Mouse (Mus musculus) gastrocnemius, adult 2 months (tissue): ENCODE measurements around the gene Lrfn4. TPM values are rescaled to one million over a fixed set of nuclear protein-coding genes. Genes with fewer than 3 reads are reported as not detected.

Source experiments
- DNase-seq: peaks from one replicate; pipeline ENCODE4 v3.0.0; 2022
- H3K27ac ChIP-seq: fragments of 200-600 bp; 2 replicates; pipeline ENCODE4 v1.8.1; 2022; ENCODE audit warnings: mild to moderate bottlenecking
- H3K4me3 ChIP-seq: fragments of 200-600 bp; 2 replicates; pipeline ENCODE4 v1.8.1; 2022; ENCODE audit warnings: mild to moderate bottlenecking, moderate library complexity
- CTCF ChIP-seq: fragments of 200-600 bp; IDR thresholded peaks from 2 replicates; pipeline ENCODE4 v1.8.1; 2022; ENCODE audit warnings: antibody characterized with exemption, mild to moderate bottlenecking, moderate library complexity
- intact Hi-C: fragments of 180-260 bp; cut with DNase I; formaldehyde crosslinking; loops from one replicate; pipeline ENCODE4 v1.15.1; 2025
- total RNA-seq, 2 experiments: library from RNA; stranded (reverse); gene quantifications; 2 replicates each; pipeline ENCODE4 v1.2.3; 2021

Gene Lrfn4
- total RNA-seq, 2 experiments from 2014 or later, result 1.5 to 1.6 TPM

GRCm38 (mm10) chr19:4622780-4623179, 7.3 kb upstream of the Lrfn4 start:
- intact Hi-C loops, result loop anchor here (10.0 kb wide), 1 partner anchor 342 kb away; the partner anchor contains the start of gene Mrpl11
- Histone ChIP-seq H3K27ac (no peak overlapping the region), H3K4me3 (no peak overlapping the region)
- DNase-seq, result no peak
- no peak for TF ChIP-seq CTCF

GRCm38 (mm10) chr19:4620721-4621120, 5.3 kb upstream of the Lrfn4 start:
- Histone ChIP-seq H3K27ac (no peak overlapping the region), H3K4me3 (no peak overlapping the region)
- intact Hi-C loops, result loop anchor here (10.0 kb wide), 1 partner anchor 344 kb away; the partner anchor contains the start of gene Mrpl11
- DNase-seq, result no peak
- no peak for TF ChIP-seq CTCF

- no peak overlapping the region for H3K27ac ChIP-seq
- H3K4me3 ChIP-seq, result no peak overlapping the region
- intact Hi-C loops, result no loop called here
- DNase-seq, result no peak
- no peak for TF ChIP-seq CTCF
These were observed 4.0 kb upstream of the Lrfn4 start for GRCm38 (mm10) chr19:4619461-4619860.

GRCm38 (mm10) chr19:4618183-4618582, 2.7 kb upstream of the Lrfn4 start:
- Histone ChIP-seq H3K4me3 (no peak overlapping the region), H3K27ac (no peak overlapping the region)
- TF ChIP-seq CTCF, result peak; percentile 12; the same call in 1 of the 2 replicates
- intact Hi-C loops, result no loop called here
- DNase-seq, result no peak

- intact Hi-C loops, result no loop called here
These were observed 1.1 kb upstream of the Lrfn4 start for GRCm38 (mm10) chr19:4616546-4616945.

GRCm38 (mm10) chr19:4614305-4615150, 939 bp downstream of the Lrfn4 start:
- H3K4me3 ChIP-seq, result peak overlapping the region; percentile 88
- TF ChIP-seq CTCF, result no peak
- intact Hi-C loops, result loop anchor here (5.0 kb wide), 2 partner anchors 102 to 117 kb away; partner anchors contain the start of genes 2010003K11Rik and Pcx
- DNase-seq, result no peak
- peak overlapping the region; percentile 83 for H3K27ac ChIP-seq

More at GRCm38 (mm10) chr19:4616546-4616945, 1.1 kb upstream of the Lrfn4 start:
- 0 out of 2 replicates have a peak overlapping the region, but pooled peaks have one; percentile 83 for H3K27ac ChIP-seq
- no peak for DNase-seq
- no peak for TF ChIP-seq CTCF
- no peak overlapping the region for H3K4me3 ChIP-seq

GRCm38 (mm10) chr19:4613464-4614304, 1.8 kb downstream of the Lrfn4 start:
- TF ChIP-seq CTCF, result no peak
- intact Hi-C loops, result loop anchor here (5.0 kb wide), 2 partner anchors 101 to 116 kb away; partner anchors contain the start of genes 2010003K11Rik and Pcx
- Histone ChIP-seq H3K27ac (no peak overlapping the region), H3K4me3 (no peak overlapping the region)
- no peak for DNase-seq

- intact Hi-C loops, result loop anchor here (5.0 kb wide), 2 partner anchors 100 to 115 kb away; partner anchors contain the start of genes 2010003K11Rik and Pcx
- no peak for DNase-seq
- Histone ChIP-seq H3K27ac (no peak overlapping the region), H3K4me3 (no peak overlapping the region)
- no peak for TF ChIP-seq CTCF
These were observed 3.1 kb downstream of the Lrfn4 start for GRCm38 (mm10) chr19:4612181-4612961.

- peak; percentile 81 for DNase-seq
- TF ChIP-seq CTCF, result no peak
- H3K4me3 ChIP-seq, result no peak overlapping the region
- intact Hi-C loops, result loop anchor here (5.0 kb wide), 2 partner anchors 98 to 113 kb away; partner anchors contain the start of genes 2010003K11Rik and Pcx
- peak overlapping the region; percentile 83 for H3K27ac ChIP-seq
These were observed 5.4 kb downstream of the Lrfn4 start for GRCm38 (mm10) chr19:4610109-4610508.

GRCm38 (mm10) chr19:4608511-4608910, 7.0 kb downstream of the Lrfn4 start:
- Histone ChIP-seq H3K27ac (peak overlapping the region; percentile 40; the same call in 1 of the 2 replicates), H3K4me3 (no peak overlapping the region)
- intact Hi-C loops, result no loop called here
- no peak for TF ChIP-seq CTCF
- no peak for DNase-seq

- H3K4me3 ChIP-seq, result no peak overlapping the region
- no peak overlapping the region for H3K27ac ChIP-seq
- intact Hi-C loops, result no loop called here
- TF ChIP-seq CTCF, result no peak
- DNase-seq, result no peak
These were observed 8.1 kb downstream of the Lrfn4 start for GRCm38 (mm10) chr19:4607406-4607805.

GRCm38 (mm10) chr19:4605654-4606053, 9.8 kb downstream of the Lrfn4 start:
- TF ChIP-seq CTCF, result no peak
- intact Hi-C loops, result no loop called here
- Histone ChIP-seq H3K27ac (no peak overlapping the region), H3K4me3 (no peak overlapping the region)
- DNase-seq, result no peak
